Mouse (Mus musculus): ENCODE results near the gene Kif27. TPM values are rescaled to one million over a fixed set of nuclear protein-coding genes. Genes with fewer than 3 reads are reported as not detected.

Kif27 gene
- 3.5 TPM for polyA plus RNA-seq (2014; fragmentation: Illumina TruSeq; extraction: RNeasy Lipid Tissue Mini Kit (QIAGEN cat#74804); ENCODE audit: low read depth, low replicate concordance)

GRCm38 (mm10) chr13:58358629-58359303, at the start of gene Kif27:
Gene Kif27, minus strand, starts transcription at chr13:58359122.

GRCm38 (mm10) chr13:58403243-58403642, 44.3 kb upstream of the Kif27 start, which contains the start of gene Hnrnpk:
Gene Hnrnpk, minus strand, starts transcription at chr13:58403343.

GRCm38 (mm10) chr13:58402003-58402743, 43.3 kb upstream of the Kif27 start, which contains the start of gene Rmi1:
Gene Rmi1, plus strand, starts transcription at chr13:58402248.

GRCm38 (mm10) chr13:58384779-58385546, 26.0 kb upstream of the Kif27 start, which contains the start of gene 2210016F16Rik:
Gene 2210016F16Rik, minus strand, starts transcription at chr13:58385225.

GRCm38 (mm10) chr13:58275599-58275998, 83.3 kb downstream of the Kif27 start, which contains the start of gene Gkap1:
Gene Gkap1, minus strand, starts transcription at chr13:58275699.

Other genes with a start within 250 kb of the Kif27 start
- 5.1 TPM for gene Klhl3, start 245.5 kb downstream of the Kif27 start, polyA plus RNA-seq (2014; fragmentation: Illumina TruSeq; extraction: RNeasy Lipid Tissue Mini Kit (QIAGEN cat#74804); ENCODE audit: low read depth, low replicate concordance)
- 61.0 TPM for gene Hnrnpa0, start 230.6 kb downstream of the Kif27 start, polyA plus RNA-seq (2014; fragmentation: Illumina TruSeq; extraction: RNeasy Lipid Tissue Mini Kit (QIAGEN cat#74804); ENCODE audit: low read depth, low replicate concordance)
- 53.9 TPM for gene Idnk, start 201.5 kb downstream of the Kif27 start, polyA plus RNA-seq (2014; fragmentation: Illumina TruSeq; extraction: RNeasy Lipid Tissue Mini Kit (QIAGEN cat#74804); ENCODE audit: low read depth, low replicate concordance)
- gene Ubqln1, start 143.5 kb downstream of the Kif27 start, polyA plus RNA-seq (2014; fragmentation: Illumina TruSeq; extraction: RNeasy Lipid Tissue Mini Kit (QIAGEN cat#74804); ENCODE audit: low read depth, low replicate concordance): 136 TPM
- 92.9 TPM for gene Gkap1, start 83.4 kb downstream of the Kif27 start, polyA plus RNA-seq (2014; fragmentation: Illumina TruSeq; extraction: RNeasy Lipid Tissue Mini Kit (QIAGEN cat#74804); ENCODE audit: low read depth, low replicate concordance)
- 23.0 TPM for gene 2210016F16Rik, start 26.1 kb upstream of the Kif27 start, polyA plus RNA-seq (2014; fragmentation: Illumina TruSeq; extraction: RNeasy Lipid Tissue Mini Kit (QIAGEN cat#74804); ENCODE audit: low read depth, low replicate concordance)
- gene Rmi1, start 43.1 kb upstream of the Kif27 start, polyA plus RNA-seq (2014; fragmentation: Illumina TruSeq; extraction: RNeasy Lipid Tissue Mini Kit (QIAGEN cat#74804); ENCODE audit: low read depth, low replicate concordance): 24.8 TPM
- 435 TPM for gene Hnrnpk, start 44.2 kb upstream of the Kif27 start, polyA plus RNA-seq (2014; fragmentation: Illumina TruSeq; extraction: RNeasy Lipid Tissue Mini Kit (QIAGEN cat#74804); ENCODE audit: low read depth, low replicate concordance)